Mouse (Mus musculus): Measurements from ENCODE around the gene Ddx41.

DNA sequence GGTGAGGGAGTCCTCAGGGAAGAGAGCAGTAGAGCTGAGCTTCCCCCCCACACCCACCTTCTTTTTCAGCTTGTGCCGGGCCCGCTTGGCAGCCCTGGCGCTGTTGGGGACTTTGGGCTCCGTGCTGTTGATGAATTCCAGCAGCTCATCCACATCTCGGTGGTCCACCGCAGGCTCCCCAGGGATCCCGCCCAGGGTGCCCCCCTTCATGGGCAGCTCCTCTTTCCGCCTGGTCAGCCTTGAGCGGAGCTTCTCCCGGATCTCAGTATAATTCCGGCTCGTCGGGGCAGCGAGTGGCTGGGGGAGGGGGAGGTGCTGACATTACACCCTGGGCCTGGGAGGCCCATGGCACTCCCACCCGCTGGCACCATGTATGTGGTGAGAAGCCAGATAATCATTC is 12.6 kb upstream of the Ddx41 start:
- no peak for TF ChIP-seq CTCF (IDR thresholded peaks at IDR 0.05; ENCODE audit: low read depth)
- no peak for TF ChIP-seq EP300 (optimal IDR thresholded peaks at IDR 0.05)

All from stomach, postnatal 0 days (tissue).